29 mouse cellular contexts compared by ENCODE assay signal in the genomic region with DNA sequence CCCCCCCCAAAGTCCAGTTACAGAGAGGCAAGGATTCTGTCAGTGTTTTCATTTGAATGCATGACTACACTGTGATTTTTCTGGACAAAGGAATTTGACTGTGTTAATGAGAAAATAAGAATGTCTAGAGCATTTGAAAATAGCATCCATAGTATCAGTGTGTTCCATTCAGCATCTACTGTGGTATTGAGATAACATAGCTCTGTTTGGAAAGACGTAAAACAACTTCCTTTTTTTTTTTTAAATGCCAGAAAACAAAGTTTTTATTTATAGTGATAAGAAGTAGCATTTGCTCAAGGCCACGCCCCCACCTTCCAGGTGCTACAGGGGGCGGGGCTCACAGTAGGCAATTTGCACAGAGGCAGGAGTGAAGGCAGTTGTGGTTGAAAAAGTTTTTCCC. TPM values are rescaled to one million over a fixed set of nuclear protein-coding genes. Genes with fewer than 3 reads are reported as not detected.
"Had no signal": no experiment of that assay in that cellular context is flagged by ENCODE, and none has a peak within 500 bp of the region (broad histone marks: within the 10 kb centered on the region; RNA-seq: fewer than 3 reads in every experiment).

No protein-coding gene starts in this region.

- H3K27ac ChIP-seq: gastrocnemius, adult 2 months; heart, adult 2 months; hindbrain, embryonic 10.5 days; hindbrain, embryonic 12.5 days; hindbrain, embryonic 14.5 days; intestine, embryonic 15.5 days; kidney, postnatal 0 days; limb, embryonic 10.5 days; limb, embryonic 12.5 days had no signal

- H3K9ac ChIP-seq: heart, embryonic 12.5 days; hindbrain, embryonic 12.5 days; hindbrain, embryonic 14.5 days; intestine, embryonic 15.5 days; limb, embryonic 12.5 days had no signal

- H3K4me3 ChIP-seq: gastrocnemius, adult 2 months; heart, adult 2 months; heart, embryonic 12.5 days; hindbrain, embryonic 10.5 days; hindbrain, embryonic 12.5 days; intestine, embryonic 15.5 days; limb, embryonic 10.5 days; limb, embryonic 12.5 days had no signal

- H3K27me3 ChIP-seq: heart, embryonic 12.5 days; hindbrain, embryonic 12.5 days; intestine, embryonic 15.5 days; limb, embryonic 12.5 days had no signal

- H3K9me3 ChIP-seq: heart, embryonic 12.5 days; hindbrain, embryonic 10.5 days; hindbrain, embryonic 12.5 days; intestine, embryonic 15.5 days; limb, embryonic 10.5 days; limb, embryonic 12.5 days had no signal

- DNase-seq: gastrocnemius, adult 2 months; gastrocnemius, postnatal 10 days; gastrocnemius, postnatal 25 days; heart, adult 2 months; heart, postnatal 10 days; heart, postnatal 4 days; kidney, adult 18-20 months; kidney, adult 8-10 months; kidney, postnatal 14 days; kidney, postnatal 36 days; layer of hippocampus, adult 9-11 months; layer of hippocampus, postnatal 36 days; liver had no signal

- H3K4me1 ChIP-seq: hindbrain, embryonic 10.5 days; hindbrain, embryonic 12.5 days; intestine, embryonic 15.5 days; limb, embryonic 10.5 days had no signal

- ATAC-seq: hindbrain, embryonic 16.5 days; inflammation-experienced regulatory T-cells, adult 6 months; intestine, embryonic 15.5 days; intestine, postnatal 0 days had no signal

- H3K4me2 ChIP-seq: heart, embryonic 12.5 days; hindbrain, embryonic 12.5 days; hindbrain, embryonic 14.5 days; intestine, embryonic 15.5 days; limb, embryonic 12.5 days; liver, embryonic 11.5 days had no signal

RNA-seq across cellular contexts. Expression of a gene that starts 58.9 kb away (rescaled TPM):
- polyA plus RNA-seq: frontal cortex, adult 2 months; heart, adult 2 months; heart, embryonic 12.5 days; heart, embryonic 14.5 days; heart, embryonic 16.5 days; hindbrain, embryonic 10.5 days; hindbrain, embryonic 12.5 days; hindbrain, embryonic 14.5 days; hindbrain, embryonic 16.5 days; inflammation-experienced regulatory T-cells, adult 6 months; intestine, embryonic 15.5 days; intestine, postnatal 0 days; kidney, embryonic 14.5 days; kidney, postnatal 0 days; limb, embryonic 10.5 days; limb, embryonic 12.5 days had no signal
